Mouse (Mus musculus) kidney, postnatal 36 days (tissue): Measurements from ENCODE around the gene Lactbl1.

Experiments used
- DNase-seq, 2 experiments: peaks; one replicate each; pipeline ENCODE4 v3.0.0; 2021 to 2022; ENCODE audit warnings: mixed read lengths in 2 of 2

Lactbl1 gene

GRCm38 (mm10) chr4:136637563-136638229 is 15.3 kb downstream of the Lactbl1 start:
- DNase-seq, result peak in 1 of 2 experiments; percentile 6

GRCm38 (mm10) chr4:136638230-136638750 is 15.9 kb downstream of the Lactbl1 start:
- DNase-seq, result no peak

GRCm38 (mm10) chr4:136638890-136639289 is 16.5 kb downstream of the Lactbl1 start:
- no peak for DNase-seq

- DNase-seq, result peak; percentile 70 to 91
Measured at GRCm38 (mm10) chr4:136648922-136649479, 26.6 kb downstream of the Lactbl1 start.

GRCm38 (mm10) chr4:136649480-136650196 is 27.2 kb downstream of the Lactbl1 start:
- DNase-seq, result no peak

- no peak for DNase-seq
Measured at GRCm38 (mm10) chr4:136650261-136650660, 27.8 kb downstream of the Lactbl1 start.

- DNase-seq, result peak; percentile 1 to 38
Measured at GRCm38 (mm10) chr4:136651357-136651811, 29.0 kb downstream of the Lactbl1 start.

GRCm38 (mm10) chr4:136651882-136652527 is 29.6 kb downstream of the Lactbl1 start:
- no peak for DNase-seq

- no peak for DNase-seq
Measured at GRCm38 (mm10) chr4:136652528-136652910, 30.1 kb downstream of the Lactbl1 start.

GRCm38 (mm10) chr4:136653019-136653418 is 30.6 kb downstream of the Lactbl1 start:
- DNase-seq, result no peak

GRCm38 (mm10) chr4:136653692-136654234 is 31.3 kb downstream of the Lactbl1 start:
- no peak for DNase-seq

GRCm38 (mm10) chr4:136657914-136658313 is 35.5 kb downstream of the Lactbl1 start:
- DNase-seq, result no peak

GRCm38 (mm10) chr4:136665068-136665467 is 42.6 kb downstream of the Lactbl1 start:
- no peak for DNase-seq

GRCm38 (mm10) chr4:136666002-136666401 is 43.6 kb downstream of the Lactbl1 start:
- DNase-seq, result peak in 1 of 2 experiments; percentile 22

GRCm38 (mm10) chr4:136667757-136668156 is 45.3 kb downstream of the Lactbl1 start:
- no peak for DNase-seq

GRCm38 (mm10) chr4:136672335-136673090 is 50.1 kb downstream of the Lactbl1 start:
- no peak for DNase-seq

GRCm38 (mm10) chr4:136675439-136675838 is 53.0 kb downstream of the Lactbl1 start:
- DNase-seq, result no peak

GRCm38 (mm10) chr4:136678480-136678879 is 56.1 kb downstream of the Lactbl1 start:
- DNase-seq, result peak; percentile 82 to 91

- DNase-seq, result no peak
Measured at GRCm38 (mm10) chr4:136679221-136679620, 56.8 kb downstream of the Lactbl1 start.

- DNase-seq, result no peak
Measured at GRCm38 (mm10) chr4:136680641-136681040, 58.2 kb downstream of the Lactbl1 start.

GRCm38 (mm10) chr4:136684485-136684884 is 62.1 kb downstream of the Lactbl1 start:
- peak in 1 of 2 experiments; percentile 52 for DNase-seq

GRCm38 (mm10) chr4:136685431-136685869 is 63.0 kb downstream of the Lactbl1 start:
- DNase-seq, result no peak
